11 mouse cellular contexts compared by ENCODE assay signal in the genomic region with DNA sequence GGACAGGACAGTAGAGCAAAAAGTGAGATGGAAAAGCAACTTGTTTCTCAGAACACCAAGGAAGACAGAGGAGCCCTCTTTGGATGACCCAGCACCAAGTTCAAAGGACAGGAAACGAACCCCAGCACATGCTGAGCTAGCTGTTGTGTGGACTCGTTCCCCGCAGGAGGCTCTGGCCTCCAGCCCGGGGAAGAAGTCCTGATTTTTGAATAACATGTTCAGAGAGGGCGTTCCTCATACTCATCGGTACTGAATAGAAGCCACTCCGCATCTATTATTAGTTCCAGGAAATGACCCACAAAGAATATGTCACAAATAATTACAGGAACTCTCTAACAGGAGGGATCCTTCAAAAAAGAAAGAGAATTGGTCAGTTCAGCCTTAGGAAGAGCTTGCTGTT. TPM values are rescaled to one million over a fixed set of nuclear protein-coding genes. Genes with fewer than 3 reads are reported as not detected.
A peak's percentile ranks its signal among the peaks of the same experiment; 100 is the strongest.
DNase-seq lines count a peak whose midpoint lies in the region; ATAC-seq and TF ChIP-seq lines count a peak whose summit lies in the region.
"Had no signal": no experiment of that assay in that cellular context is flagged by ENCODE, and none has a peak within 500 bp of the region (broad histone marks: within the 10 kb centered on the region; RNA-seq: fewer than 3 reads in every experiment).

No protein-coding gene starts in this region.

- H3K4me1 ChIP-seq in heart, adult 2 months (ENCODE audit: control insufficient read depth, insufficient read depth, low read length) = peaks cover 9% of the 10 kb centered on the region
- no peaks in the 10 kb centered on the region for H3K4me1 ChIP-seq in heart, embryonic 11.5 days (ENCODE audit: control insufficient read depth, insufficient read depth, low read length)
- H3K4me1 ChIP-seq in forebrain, postnatal 0 days (ENCODE audit: insufficient read depth) = no peaks in the 10 kb centered on the region
- H3K4me1 ChIP-seq: liver, embryonic 13.5 days had no signal

- WGBS in heart, adult 2 months = 14% methylated on average over 7 of the region's 7 CpGs
- WGBS in heart, embryonic 11.5 days (ENCODE audit: insufficient replicate concordance) = 41% methylated on average over 7 of the region's 7 CpGs
- WGBS in forebrain, postnatal 0 days = 13% methylated on average over 7 of the region's 7 CpGs

- TF ChIP-seq CTCF in heart, adult 2 months (IDR thresholded peaks at IDR 0.05) = no peak
- TF ChIP-seq CTCF in forebrain, postnatal 0 days (IDR thresholded peaks at IDR 0.05; ENCODE audit: low read depth) = no peak

- TF ChIP-seq POLR2A in heart, adult 2 months (IDR thresholded peaks at IDR 0.05; ENCODE audit: insufficient read depth, low read depth, low read length) = no peak

- no peaks in the 10 kb centered on the region for H3K79me2 ChIP-seq in heart, adult 2 months (replicated peaks; ENCODE audit: control insufficient read depth, insufficient read depth, low read length)

- no peak overlapping the region for H3K4me3 ChIP-seq in heart, adult 2 months
- no peak overlapping the region for H3K4me3 ChIP-seq in heart, embryonic 11.5 days (ENCODE audit: low read depth, low read length)
- no peak overlapping the region for H3K4me3 ChIP-seq in forebrain, postnatal 0 days (ENCODE audit: low read depth, low read length)
- H3K4me3 ChIP-seq: heart, embryonic 13.5 days; liver, embryonic 13.5 days had no signal

- peak overlapping the region; percentile 40 for H3K27ac ChIP-seq in heart, adult 2 months
- no peak overlapping the region for H3K27ac ChIP-seq in heart, embryonic 11.5 days (ENCODE audit: low read depth, low read length)
- no peak overlapping the region for H3K27ac ChIP-seq in forebrain, postnatal 0 days (ENCODE audit: low read depth, low read length)
- H3K27ac ChIP-seq: heart, embryonic 13.5 days; liver, embryonic 13.5 days had no signal

- intact Hi-C loops in heart, adult 2 months (cut with DNase I) = loop anchor here (5.0 kb wide), 1 partner anchor 321 kb away; no protein-coding TSS in a partner anchor
- intact Hi-C loops in left cerebral cortex, postnatal 4 days (cut with DNase I) = loop anchor here (5.0 to 10.0 kb wide), 2 partner anchors 231 to 319 kb away; a partner anchor contains a TSS

- H3K9ac ChIP-seq in heart, adult 2 months (ENCODE audit: low read depth, low read length) = no peak overlapping the region
- H3K9ac ChIP-seq in heart, embryonic 11.5 days (ENCODE audit: low read depth, low read length) = no peak overlapping the region
- H3K9ac ChIP-seq in forebrain, postnatal 0 days = no peak overlapping the region
- H3K9ac ChIP-seq: heart, embryonic 13.5 days; liver, embryonic 13.5 days had no signal

- ATAC-seq in heart, embryonic 11.5 days (replicated peaks; ENCODE audit: insufficient number of reproducible peaks, low FRiP score, low TSS enrichment) = no peak
- no peak for ATAC-seq in forebrain, postnatal 0 days

- H3K36me3 ChIP-seq in heart, adult 2 months (ENCODE audit: control insufficient read depth, insufficient read depth, low read length) = peaks cover 3% of the 10 kb centered on the region
- H3K36me3 ChIP-seq in heart, embryonic 11.5 days (ENCODE audit: control insufficient read depth, insufficient read depth, low read length) = no peaks in the 10 kb centered on the region
- no peaks in the 10 kb centered on the region for H3K36me3 ChIP-seq in forebrain, postnatal 0 days (ENCODE audit: insufficient read depth)
- H3K36me3 ChIP-seq: heart, embryonic 13.5 days; liver, embryonic 13.5 days had no signal

- no peak overlapping the region for H3K4me2 ChIP-seq in heart, embryonic 11.5 days
- no peak overlapping the region for H3K4me2 ChIP-seq in forebrain, postnatal 0 days (ENCODE audit: low read depth)
- H3K4me2 ChIP-seq: heart, embryonic 13.5 days; liver, embryonic 13.5 days had no signal

- DNase-seq in heart, adult 2 months = peak; percentile 52 to 68
- peak; percentile 13 to 42 for DNase-seq in adrenal gland, postnatal 36 days
- DNase-seq in heart, postnatal 4 days = peak; percentile 44
- DNase-seq in lung, postnatal 10 days = peak; percentile 52
- no peak for DNase-seq in thymus, postnatal 14 days
- DNase-seq in left cerebral cortex, postnatal 4 days = no peak
- DNase-seq in forebrain, postnatal 0 days = no peak
- DNase-seq: cerebellum, adult 9-10 months; liver, embryonic 13.5 days had no signal

- H3K9me3 ChIP-seq in heart, embryonic 11.5 days (replicated peaks; ENCODE audit: control insufficient read depth, low read length) = no peaks in the 10 kb centered on the region
- no peaks in the 10 kb centered on the region for H3K9me3 ChIP-seq in forebrain, postnatal 0 days (ENCODE audit: low read length)
- H3K9me3 ChIP-seq: heart, embryonic 13.5 days; liver, embryonic 13.5 days had no signal

- TF ChIP-seq EP300 in heart, adult 2 months (IDR thresholded peaks at IDR 0.05; ENCODE audit: insufficient read depth, low read depth, low read length) = 0 out of 2 replicates have a peak, but pooled peaks have one; percentile 48

- H3K27me3 ChIP-seq in heart, adult 2 months (ENCODE audit: control insufficient read depth, insufficient read depth, low read length) = no peaks in the 10 kb centered on the region
- H3K27me3 ChIP-seq in heart, embryonic 11.5 days (ENCODE audit: control insufficient read depth, insufficient read depth, low read length) = no peaks in the 10 kb centered on the region
- no peaks in the 10 kb centered on the region for H3K27me3 ChIP-seq in forebrain, postnatal 0 days (ENCODE audit: insufficient read depth, low read length)
- H3K27me3 ChIP-seq: heart, embryonic 13.5 days; liver, embryonic 13.5 days had no signal

RNA-seq across cellular contexts. Expression of a gene that starts 18.8 kb away (rescaled TPM):
- under 1 TPM in 1 of 2 experiments, not detected in 1; 0.11 TPM for total RNA-seq in heart, adult 2 months (2021)
- 0.08 and 0.44 TPM in 2 replicates for polyA plus RNA-seq in heart, adult 2 months (2012; rRNA removed)
- 0.13 and 0.21 TPM in 2 replicates for polyA plus RNA-seq in heart, embryonic 11.5 days (2014; fragmentation: Nextera tagmentation; extraction: Ambion mirVana)
- total RNA-seq in adrenal gland, postnatal 36 days (2021) = under 1 TPM; 0.07 to 0.36 TPM
- total RNA-seq in heart, postnatal 4 days (2021) = 1 to 10 TPM; 2.3 to 2.4 TPM
- total RNA-seq in left cerebral cortex, postnatal 4 days (2021) = under 1 TPM; 0.08 TPM
- total RNA-seq in forebrain, postnatal 0 days (2014; rRNA removed) = 0.24 and 0.46 TPM in 2 replicates
- 0.08 TPM in 1 of 2 replicates, not detected in the other for polyA plus RNA-seq in forebrain, postnatal 0 days (2015; fragmentation: Nextera tagmentation; extraction: Ambion mirVana)

Comparison
In these comparisons a context has a peak if more than half of its experiments do, and no peak if none do; other contexts are left out.
1. DNase-seq: peak in heart, adult 2 months (2 of 2), adrenal gland, postnatal 36 days (2 of 2), heart, postnatal 4 days (single experiment) and lung, postnatal 10 days (single experiment); none in thymus, postnatal 14 days (single experiment), left cerebral cortex, postnatal 4 days (single experiment) and forebrain, postnatal 0 days (single experiment).